Mouse (Mus musculus) limb, embryonic 15.5 days (tissue): ENCODE data around the gene Olfr655. TPM values are rescaled to one million over a fixed set of nuclear protein-coding genes. Genes with fewer than 3 reads are reported as not detected.

ENCODE experiments used
- ATAC-seq: fragments of 200-750 bp; cut with Nextera tagmentation; 2 replicates; pipeline ENCODE4 v1.8.0; 2017; ENCODE audit warnings: low read depth, moderate TSS enrichment; ENCODE audit not compliant: insufficient number of reproducible peaks, low FRiP score, low TSS enrichment
- H3K27ac ChIP-seq: fragments of 300-500 bp; sonication (generic); 2 replicates; pipeline ENCODE4 v1.5.1; 2015; ENCODE audit warnings: moderate library complexity, mild to moderate bottlenecking, inconsistent platforms
- H3K27me3 ChIP-seq: fragments of 300-500 bp; sonication (generic); 2 replicates; pipeline ENCODE4 v1.6.1; 2015; ENCODE audit warnings: inconsistent platforms
- H3K36me3 ChIP-seq: fragments of 300-500 bp; sonication (generic); 2 replicates; pipeline ENCODE4 v1.6.1; 2015; ENCODE audit warnings: inconsistent platforms
- H3K4me1 ChIP-seq: fragments of 300-500 bp; sonication (generic); 2 replicates; pipeline ENCODE4 v1.6.1; 2015; ENCODE audit warnings: inconsistent platforms
- H3K4me2 ChIP-seq: fragments of 300-500 bp; sonication (generic); 2 replicates; pipeline ENCODE4 v1.6.1; 2015; ENCODE audit warnings: mild to moderate bottlenecking, inconsistent platforms
- H3K4me3 ChIP-seq: fragments of 300-500 bp; sonication (generic); 2 replicates; pipeline ENCODE4 v1.5.1; 2015; ENCODE audit warnings: mild to moderate bottlenecking, inconsistent platforms
- H3K9ac ChIP-seq: fragments of 300-500 bp; sonication (generic); 2 replicates; pipeline ENCODE4 v1.6.1; 2015; ENCODE audit warnings: inconsistent platforms
- H3K9me3 ChIP-seq: fragments of 300-500 bp; sonication (generic); 2 replicates; pipeline ENCODE4 v1.6.1; 2016; ENCODE audit warnings: inconsistent platforms
- WGBS: fragments of 180-500 bp; shearing (Covaris S2); methylation state at CpG from one replicate; pipeline ENCODE4 v1.1.7; 2015; 5-methylcytosine and 5-hydroxymethylcytosine counted together
- polyA plus RNA-seq: library from polyadenylated mRNA; unstranded; fragments of >200 nt; fragmentation: Nextera tagmentation; extraction: Ambion mirVana; gene quantifications from 2 replicates; pipeline ENCODE4 v1.2.1, GENCODE M21; 2015

Gene Olfr655
- polyA plus RNA-seq, 1 experiment from 2014 or later: not detected

- H3K4me2 ChIP-seq: no peak overlapping the region
- no peak overlapping the region for H3K27ac ChIP-seq
- no peak overlapping the region for H3K4me3 ChIP-seq
- no peak overlapping the region for H3K9ac ChIP-seq
- no peaks in the 10 kb centered on the region for H3K36me3 ChIP-seq
- ATAC-seq: no peak
- no peaks in the 10 kb centered on the region for H3K9me3 ChIP-seq
- H3K27me3 ChIP-seq: no peaks in the 10 kb centered on the region
- WGBS: 76% methylated on average over 1 of the region's 1 CpGs
- H3K4me1 ChIP-seq: no peaks in the 10 kb centered on the region
These were observed 48.9 kb downstream of the Olfr655 start for GRCm38 (mm10) chr7:104552700-104553099.

GRCm38 (mm10) chr7:104549833-104550232 lies 51.7 kb downstream of the Olfr655 start, which contains the start of gene Olfr651:
Gene Olfr651, plus strand, starts transcription at chr7:104550133.
- Histone ChIP-seq H3K9ac (no peak within 1 kb of the TSS), H3K4me1 (no peaks in the 10 kb centered on the region), H3K27me3 (no peaks in the 10 kb centered on the region), H3K4me3 (no peak within 1 kb of the TSS), H3K9me3 (no peaks in the 10 kb centered on the region), H3K27ac (no peak within 1 kb of the TSS), H3K36me3 (no peaks in the 10 kb centered on the region), H3K4me2 (no peak within 1 kb of the TSS)
- ATAC-seq: no peak
- 73% methylated on average over 5 of the region's 5 CpGs for WGBS

Other genes with a start within 250 kb of the Olfr655 start
- 1.7 and 2.7 TPM in 2 replicates for gene Trim12c, start 248.4 kb downstream of the Olfr655 start, polyA plus RNA-seq
- 0.04 TPM in 1 of 2 replicates, not detected in the other for gene Trim30b, start 231.9 kb downstream of the Olfr655 start, polyA plus RNA-seq
- 0.14 and 0.36 TPM in 2 replicates for gene Trim30c, start 200.9 kb downstream of the Olfr655 start, polyA plus RNA-seq
- 1.4 and 1.6 TPM in 2 replicates for gene Trim30a, start 136.6 kb downstream of the Olfr655 start, polyA plus RNA-seq
- gene Trim30d, start 93.9 kb downstream of the Olfr655 start, polyA plus RNA-seq: 0.60 and 0.74 TPM in 2 replicates
- not detected in 2 replicates for gene Olfr651, start 51.6 kb downstream of the Olfr655 start, polyA plus RNA-seq
- gene Olfr652, start 40.9 kb downstream of the Olfr655 start, polyA plus RNA-seq: not detected in 2 replicates
- gene Olfr653, start 24.5 kb downstream of the Olfr655 start, polyA plus RNA-seq: not detected in 2 replicates
- not detected in 2 replicates for gene Olfr654, start 14.8 kb downstream of the Olfr655 start, polyA plus RNA-seq
- not detected in 2 replicates for gene Olfr656, start 12.2 kb upstream of the Olfr655 start, polyA plus RNA-seq
- gene Olfr657, start 23.0 kb upstream of the Olfr655 start, polyA plus RNA-seq: not detected in 2 replicates
- gene Olfr658, start 45.5 kb upstream of the Olfr655 start, polyA plus RNA-seq: not detected in 2 replicates
- not detected in 2 replicates for gene Olfr659, start 65.0 kb upstream of the Olfr655 start, polyA plus RNA-seq
- gene Olfr661, start 84.7 kb upstream of the Olfr655 start, polyA plus RNA-seq: not detected in 2 replicates
- gene Usp17le, start 175.7 kb upstream of the Olfr655 start, polyA plus RNA-seq: not detected in 2 replicates
- not detected in 2 replicates for gene Usp17lb, start 240.8 kb upstream of the Olfr655 start, polyA plus RNA-seq